Mouse (Mus musculus) hematopoietic stem cell, adult 5-6 weeks (primary cell): ENCODE measurements at regions not wholly inside any gene's neighbourhood (a gene's known extent, or its start where the extent isn't known, plus 50 kb on each side); places are given as distances from the start of the nearest gene placed in this dataset.

Experiments used
- ATAC-seq, 2 experiments: fragments of 125-278 bp in 1 of 2; replicated peaks in 1 of 2; 2 replicates each; pipeline ENCODE4 v1.8.0; 2016 to 2017; ENCODE audit warnings: inconsistent platforms in 2 of 2, mild to moderate bottlenecking in 2 of 2, moderate number of reproducible peaks in 2 of 2, low read depth in 1 of 2, moderate TSS enrichment in 1 of 2; ENCODE audit not compliant: low FRiP score in 2 of 2, poor library complexity in 2 of 2, severe bottlenecking in 2 of 2, insufficient read depth in 1 of 2, low TSS enrichment in 1 of 2

DNA sequence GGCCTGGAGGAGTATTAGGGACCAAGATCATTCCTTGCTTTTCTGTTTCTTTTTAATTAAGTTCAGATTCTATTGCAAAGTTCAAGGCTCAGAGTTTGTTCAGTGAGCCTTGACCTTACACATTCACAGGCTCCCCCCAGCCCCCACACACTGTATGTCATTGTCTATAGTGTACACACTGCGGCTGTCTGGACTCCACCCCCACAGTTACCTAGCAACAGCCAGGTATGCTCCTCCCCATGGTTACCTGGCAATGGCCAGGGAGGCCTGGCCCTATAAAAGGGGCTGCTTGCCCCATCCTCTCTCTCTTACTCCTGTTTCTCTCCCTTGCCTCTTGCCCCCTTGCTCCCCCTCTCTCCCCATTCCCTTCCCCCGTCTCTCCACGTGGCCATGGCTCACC lies 472.0 kb downstream of the Glrx3 start:
- no peak for ATAC-seq

DNA sequence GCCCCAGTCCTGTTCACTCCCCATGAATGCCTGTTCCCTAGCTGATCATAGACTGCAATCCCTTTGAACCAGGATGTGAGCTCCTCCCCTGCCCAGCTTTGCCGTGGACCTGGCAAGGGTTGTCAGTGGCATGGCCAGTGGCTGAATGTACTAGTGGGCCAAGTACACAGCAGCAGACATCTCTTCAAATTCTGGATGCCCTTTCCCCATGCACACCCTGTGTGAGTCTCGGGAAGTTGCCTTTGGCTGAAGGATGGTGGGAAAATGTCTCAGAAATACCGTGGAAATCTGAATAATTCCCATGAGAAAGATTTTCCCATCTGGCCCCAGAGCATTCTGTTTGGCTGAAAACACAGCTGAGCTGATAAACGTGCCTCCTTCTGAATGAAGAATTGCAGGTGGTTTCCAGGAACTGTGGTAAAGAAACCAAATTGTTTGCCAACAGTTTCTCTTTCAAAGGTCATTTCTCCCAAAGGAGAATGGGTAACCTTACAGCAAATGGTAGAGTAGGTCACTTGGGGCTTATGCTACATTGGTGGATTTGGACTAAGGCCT lies 476.2 kb downstream of the Glrx3 start:
- ATAC-seq, result no peak

- ATAC-seq, result no peak
Observed at GRCm38 (mm10) chr7:137914506-137914905, 477.1 kb downstream of the Glrx3 start.

GRCm38 (mm10) chr7:137916351-137916750 lies 478.9 kb downstream of the Glrx3 start:
- ATAC-seq, result no peak

GRCm38 (mm10) chr7:137924464-137925167 lies 472.9 kb downstream of the Tcerg1l start:
- ATAC-seq, result no peak

DNA sequence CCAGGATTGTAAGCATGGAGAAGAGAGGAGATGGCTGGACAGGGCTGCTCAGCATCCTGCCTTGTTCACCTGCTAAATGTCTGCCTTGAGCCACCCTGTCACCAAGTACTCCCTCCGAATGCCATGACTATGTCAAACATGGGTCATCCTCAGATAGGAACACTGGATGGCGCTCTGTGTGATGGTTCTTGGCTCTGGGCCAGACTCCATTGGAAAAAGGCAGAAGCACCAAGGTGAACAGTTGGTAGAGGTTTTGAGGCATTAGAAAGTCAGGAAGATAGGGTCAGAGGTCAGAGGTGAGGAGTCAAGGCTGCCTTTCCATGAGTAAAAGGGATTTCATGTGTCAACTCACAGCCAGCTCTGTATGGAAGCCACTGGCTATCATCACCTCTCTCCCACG lies 471.9 kb downstream of the Tcerg1l start:
- no peak for ATAC-seq

DNA sequence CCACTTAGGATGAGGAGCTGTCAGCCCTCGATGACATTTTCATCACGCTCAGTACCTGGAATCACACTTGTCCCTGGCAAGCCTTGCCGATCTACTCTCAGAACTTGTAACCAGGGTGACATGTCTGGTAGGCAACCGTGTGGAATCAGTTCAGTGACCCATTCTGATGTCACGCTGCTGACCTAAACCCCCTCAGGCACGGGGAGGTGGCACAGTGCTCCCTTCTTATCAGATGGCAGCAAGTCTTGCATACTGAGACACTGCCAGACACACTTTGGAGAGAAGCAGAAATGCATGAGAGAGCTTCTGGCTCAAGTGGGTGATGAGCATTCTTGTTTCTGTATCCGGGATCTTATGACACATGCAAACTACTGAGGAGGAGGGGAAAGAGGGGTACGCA lies 470.2 kb downstream of the Tcerg1l start:
- no peak for ATAC-seq

DNA sequence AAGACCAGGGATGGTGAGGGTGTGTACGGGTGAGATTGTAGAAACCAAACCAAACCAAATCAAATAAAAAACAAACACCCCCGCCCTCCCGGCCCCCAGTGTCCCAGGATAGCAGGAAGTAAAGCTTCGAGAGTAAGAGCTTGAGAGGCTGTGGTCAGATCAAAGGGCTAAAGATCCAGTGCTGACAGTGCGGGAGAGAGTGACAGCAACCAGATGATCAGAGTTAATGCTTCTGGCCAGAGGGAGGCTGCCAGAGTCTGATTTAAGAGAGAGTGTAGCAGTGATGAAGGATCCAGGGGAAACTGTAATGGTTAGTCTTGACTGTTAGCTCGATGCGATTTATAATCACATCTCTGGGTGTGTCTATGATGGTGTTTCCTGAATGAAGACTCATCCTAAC lies 467.3 kb downstream of the Tcerg1l start:
- ATAC-seq, result no peak

- no peak for ATAC-seq
Observed at GRCm38 (mm10) chr7:137935896-137936295, 461.6 kb downstream of the Tcerg1l start.

DNA sequence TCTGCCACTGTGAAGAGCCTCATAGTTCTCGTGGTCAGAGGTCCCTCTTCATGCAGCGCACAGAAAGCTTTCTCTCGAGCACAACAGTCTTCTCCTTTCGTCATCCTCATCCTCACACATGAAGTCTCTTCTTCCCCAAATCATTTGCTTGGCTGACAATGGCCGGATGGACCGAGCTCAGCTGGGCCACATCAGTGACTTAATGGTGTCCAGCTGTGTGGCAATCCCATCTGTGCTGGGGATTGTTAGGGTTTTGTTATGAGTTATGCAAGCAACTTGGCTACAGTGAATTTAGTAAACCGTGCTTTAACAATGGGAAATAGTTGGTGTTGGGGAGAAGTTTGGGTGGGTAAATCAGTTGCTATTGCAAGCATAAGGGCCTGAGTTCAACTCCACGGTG lies 458.4 kb downstream of the Tcerg1l start:
- ATAC-seq, result no peak

- ATAC-seq, result no peak
Observed at GRCm38 (mm10) chr7:137940084-137940483, 457.4 kb downstream of the Tcerg1l start.

- ATAC-seq, result no peak
Observed at GRCm38 (mm10) chr7:137944991-137945390, 452.5 kb downstream of the Tcerg1l start.

- ATAC-seq, result no peak
Observed at GRCm38 (mm10) chr7:137947424-137947823, 450.1 kb downstream of the Tcerg1l start.

GRCm38 (mm10) chr7:137957354-137957753 lies 440.2 kb downstream of the Tcerg1l start:
- no peak for ATAC-seq

- no peak for ATAC-seq
Observed at GRCm38 (mm10) chr7:137957848-137958247, 439.7 kb downstream of the Tcerg1l start.

- ATAC-seq, result no peak
Observed at GRCm38 (mm10) chr7:137963470-137964095, 433.9 kb downstream of the Tcerg1l start.

GRCm38 (mm10) chr7:137974705-137975104 lies 422.8 kb downstream of the Tcerg1l start:
- no peak for ATAC-seq

DNA sequence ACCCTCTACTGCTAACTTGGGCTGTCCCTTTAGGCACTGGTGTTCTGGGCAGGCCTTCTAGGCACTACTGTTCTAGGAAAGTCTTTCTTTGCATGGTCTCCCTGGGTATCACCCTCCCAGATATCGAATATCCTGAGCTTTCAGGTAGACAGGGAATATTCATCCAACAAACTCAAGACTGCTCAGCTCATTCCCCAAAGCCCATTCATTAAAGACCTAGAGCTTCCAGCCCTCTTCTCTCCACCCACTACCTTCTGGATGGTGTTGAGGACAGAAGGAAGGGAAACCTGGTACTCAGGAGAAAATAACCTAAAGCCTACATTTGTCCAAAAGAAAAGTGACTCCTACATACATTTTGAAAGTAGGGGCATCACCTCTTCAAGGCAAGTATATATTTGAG lies 420.0 kb downstream of the Tcerg1l start:
- no peak for ATAC-seq

- ATAC-seq, result no peak
Observed at GRCm38 (mm10) chr7:137979361-137979760, 418.2 kb downstream of the Tcerg1l start.
